Mouse (Mus musculus): ENCODE measurements at regions not wholly inside any gene's neighbourhood (a gene's known extent, or its start where the extent isn't known, plus 50 kb on each side); places are given as distances from the start of the nearest gene placed in this dataset.

GRCm38 (mm10) chr2:160578384-160579320 lies 67.0 kb upstream of the Top1 start:
- peak; percentile 79 for TF ChIP-seq CTCF (IDR thresholded peaks at IDR 0.05; ENCODE audit: low read depth, low read length)
- TF ChIP-seq GATA2 (IDR thresholded peaks at IDR 0.05; ENCODE audit: borderline replicate concordance, low read depth, low read length), result no peak
- TF ChIP-seq TAL1 (conservative IDR thresholded peaks at IDR 0.05; ENCODE audit: low read depth, low read length), result no peak
